Mouse (Mus musculus) CH12.LX (cell line): ENCODE results near the gene Serpina9. TPM values are rescaled to one million over a fixed set of nuclear protein-coding genes. Genes with fewer than 3 reads are reported as not detected.

Experiments
- DNase-seq: peaks from one replicate; pipeline ENCODE4 v3.0.0-alpha.2; 2013; ENCODE audit errors: extremely low read depth
- H3K27ac ChIP-seq: 2 replicates; pipeline ENCODE4 v1.5.1; 2012; ENCODE audit warnings: low read depth, mild to moderate bottlenecking, control low read depth, moderate library complexity; ENCODE audit not compliant: insufficient read depth
- H3K27me3 ChIP-seq: replicated peaks from 2 replicates; pipeline ENCODE3; 2012; ENCODE audit warnings: inconsistent platforms
- H3K36me3 ChIP-seq, 2 experiments: replicated peaks in 1 of 2; 2 replicates each; pipeline versions ENCODE3 to v1.6.1; 2012; ENCODE audit warnings: inconsistent platforms in 1 of 2, low read length in 1 of 2, mild to moderate bottlenecking in 1 of 2, mixed read lengths in 1 of 2, moderate library complexity in 1 of 2; ENCODE audit not compliant: control insufficient read depth in 1 of 2, insufficient read depth in 1 of 2
- H3K4me1 ChIP-seq, 2 experiments: 2 replicates each; pipeline ENCODE4 v1.6.1; 2012; ENCODE audit warnings: inconsistent platforms in 1 of 2, moderate library complexity in 1 of 2; ENCODE audit not compliant: insufficient read depth in 2 of 2, control insufficient read depth in 1 of 2
- H3K4me2 ChIP-seq: 2 replicates; pipeline ENCODE4 v1.6.1; 2012; ENCODE audit warnings: low read depth, mild to moderate bottlenecking, control low read depth; ENCODE audit not compliant: poor library complexity, insufficient read depth, severe bottlenecking
- H3K4me3 ChIP-seq, 3 experiments: fragments of 150-350 bp in 1 of 3; sonication (generic) in 1 of 3; replicated peaks in 1 of 3; 2 replicates each; pipeline versions ENCODE3 to v1.5.1; 2011 to 2012; ENCODE audit warnings: low read depth in 2 of 3, low read length in 2 of 3, mild to moderate bottlenecking in 2 of 3, moderate library complexity in 2 of 3, control low read depth in 1 of 3, improper control_type of control experiment in 1 of 3, inconsistent platforms in 1 of 3, mixed read lengths in 1 of 3; ENCODE audit not compliant: poor library complexity in 1 of 3
- H3K79me2 ChIP-seq: replicated peaks from 2 replicates; pipeline ENCODE4 v1.6.1; 2012; ENCODE audit warnings: mild to moderate bottlenecking, moderate library complexity; ENCODE audit not compliant: control insufficient read depth, poor library complexity, insufficient read depth, severe bottlenecking; ENCODE audit errors: extremely low read depth
- H3K9ac ChIP-seq: 2 replicates; pipeline ENCODE4 v1.6.1; 2012; ENCODE audit warnings: low read depth, mild to moderate bottlenecking, control low read depth, moderate library complexity; ENCODE audit not compliant: insufficient read depth
- H3K9me3 ChIP-seq: replicated peaks from 2 replicates; pipeline ENCODE3; 2012; ENCODE audit warnings: low read length, inconsistent platforms, mixed read lengths
- CHD1 ChIP-seq: IDR thresholded peaks from 2 replicates; pipeline ENCODE4 v1.6.1; 2012; ENCODE audit warnings: low read depth, low read length, improper control_type of control experiment, inconsistent platforms
- CHD2 ChIP-seq: IDR thresholded peaks from 2 replicates; pipeline ENCODE4 v1.6.1; 2011; ENCODE audit warnings: low read length, improper control_type of control experiment
- E2F4 ChIP-seq: IDR thresholded peaks from 2 replicates; pipeline ENCODE4 v1.6.1; 2011; ENCODE audit warnings: low read depth, low read length, improper control_type of control experiment; ENCODE audit not compliant: insufficient replicate concordance
- EP300 ChIP-seq: IDR thresholded peaks from 2 replicates; pipeline ENCODE4 v1.6.1; 2011; ENCODE audit warnings: low read length, improper control_type of control experiment
- ETS1 ChIP-seq: conservative IDR thresholded peaks from 2 replicates; pipeline ENCODE4 v1.6.1; 2012; ENCODE audit warnings: low read depth, mild to moderate bottlenecking, inconsistent platforms, low read length, improper control_type of control experiment, moderate library complexity
- HCFC1 ChIP-seq: IDR thresholded peaks from 2 replicates; pipeline ENCODE4 v1.6.1; 2012; ENCODE audit warnings: low read depth, mild to moderate bottlenecking, inconsistent platforms, low read length, improper control_type of control experiment
- IRF4 ChIP-seq: IDR thresholded peaks from 2 replicates; pipeline ENCODE4 v1.6.1; 2014; ENCODE audit warnings: low read depth, mild to moderate bottlenecking, inconsistent platforms, low read length, improper control_type of control experiment
- JUN ChIP-seq: IDR thresholded peaks from 2 replicates; pipeline ENCODE4 v1.6.1; 2011; ENCODE audit warnings: low read depth, mild to moderate bottlenecking, low read length, improper control_type of control experiment, moderate library complexity; ENCODE audit not compliant: insufficient read depth
- JUND ChIP-seq: conservative IDR thresholded peaks from 2 replicates; pipeline ENCODE4 v1.6.1; 2011; ENCODE audit warnings: low read depth, low read length, improper control_type of control experiment
- KAT2A ChIP-seq: IDR thresholded peaks from 2 replicates; pipeline ENCODE4 v1.6.1; 2012; ENCODE audit warnings: low read length, improper control_type of control experiment, inconsistent platforms; ENCODE audit not compliant: insufficient replicate concordance
- MAFK ChIP-seq: IDR thresholded peaks from 2 replicates; pipeline ENCODE4 v1.6.1; 2011; ENCODE audit warnings: low read length, improper control_type of control experiment; ENCODE audit not compliant: insufficient replicate concordance
- MAX ChIP-seq: IDR thresholded peaks from 2 replicates; pipeline ENCODE4 v1.6.1; 2011; ENCODE audit warnings: low read length, improper control_type of control experiment
- MAZ ChIP-seq: IDR thresholded peaks from 2 replicates; pipeline ENCODE4 v1.6.1; 2012; ENCODE audit warnings: low read depth, mild to moderate bottlenecking, inconsistent platforms, low read length, improper control_type of control experiment, moderate library complexity
- MEF2A ChIP-seq: IDR thresholded peaks from 2 replicates; pipeline ENCODE4 v1.6.1; 2014; ENCODE audit warnings: low read depth, mild to moderate bottlenecking, inconsistent platforms, low read length, improper control_type of control experiment, borderline replicate concordance
- MYC ChIP-seq: IDR thresholded peaks from 2 replicates; pipeline ENCODE4 v1.6.1; 2011; ENCODE audit warnings: low read depth, mild to moderate bottlenecking, improper control_type of control experiment, low read length
- NELFE ChIP-seq: IDR thresholded peaks from 2 replicates; pipeline ENCODE4 v1.6.1; 2011; ENCODE audit warnings: low read depth, low read length, improper control_type of control experiment
- NRF1 ChIP-seq: IDR thresholded peaks from 2 replicates; pipeline ENCODE4 v1.6.1; 2014; ENCODE audit warnings: low read depth, mild to moderate bottlenecking, inconsistent platforms, low read length, improper control_type of control experiment, moderate library complexity
- PAX5 ChIP-seq: IDR thresholded peaks from 2 replicates; pipeline ENCODE4 v1.6.1; 2012; ENCODE audit warnings: low read length, inconsistent platforms, mixed read lengths
- POLR2A ChIP-seq: IDR thresholded peaks from 2 replicates; pipeline ENCODE4 v1.6.1; 2011; ENCODE audit warnings: low read depth, mild to moderate bottlenecking, improper control_type of control experiment, low read length
- POLR2AphosphoS2 ChIP-seq: IDR thresholded peaks from 2 replicates; pipeline ENCODE4 v1.6.1; 2011; ENCODE audit warnings: low read depth, low read length, improper control_type of control experiment
- RAD21 ChIP-seq: IDR thresholded peaks from 2 replicates; pipeline ENCODE4 v1.6.1; 2011; ENCODE audit warnings: low read depth, mild to moderate bottlenecking, low read length, improper control_type of control experiment, moderate library complexity
- RCOR1 ChIP-seq: conservative IDR thresholded peaks from 2 replicates; pipeline ENCODE4 v1.6.1; 2012; ENCODE audit warnings: low read depth, mild to moderate bottlenecking, inconsistent platforms, low read length, improper control_type of control experiment
- SIN3A ChIP-seq: IDR thresholded peaks from 2 replicates; pipeline ENCODE4 v1.6.1; 2012; ENCODE audit warnings: low read length, improper control_type of control experiment, inconsistent platforms
- SMC3 ChIP-seq: IDR thresholded peaks from 2 replicates; pipeline ENCODE4 v1.6.1; 2011; ENCODE audit warnings: low read depth, low read length, improper control_type of control experiment
- TCF12 ChIP-seq: IDR thresholded peaks from 2 replicates; pipeline ENCODE4 v1.6.1; 2014; ENCODE audit warnings: low read depth, mild to moderate bottlenecking, inconsistent platforms, low read length, improper control_type of control experiment
- UBTF ChIP-seq: IDR thresholded peaks from 2 replicates; pipeline ENCODE4 v1.6.1; 2012; ENCODE audit warnings: low read depth, mild to moderate bottlenecking, inconsistent platforms, low read length, improper control_type of control experiment, moderate library complexity
- USF1 ChIP-seq: IDR thresholded peaks from 2 replicates; pipeline ENCODE4 v1.6.1; 2014; ENCODE audit warnings: low read depth, mild to moderate bottlenecking, inconsistent platforms, low read length, improper control_type of control experiment
- USF2 ChIP-seq: conservative IDR thresholded peaks from 2 replicates; pipeline ENCODE4 v1.6.1; 2011; ENCODE audit warnings: low read depth, low read length, improper control_type of control experiment
- ZC3H11A ChIP-seq: IDR thresholded peaks from 2 replicates; pipeline ENCODE4 v1.6.1; 2012; ENCODE audit warnings: low read depth, mild to moderate bottlenecking, inconsistent platforms, low read length, improper control_type of control experiment
- ZKSCAN1 ChIP-seq: IDR thresholded peaks from 2 replicates; pipeline ENCODE4 v1.6.1; 2012; ENCODE audit warnings: low read depth, inconsistent platforms, low read length, improper control_type of control experiment, borderline replicate concordance
- ZNF384 ChIP-seq: IDR thresholded peaks from 2 replicates; pipeline ENCODE4 v1.6.1; 2012; ENCODE audit warnings: low read depth, low read length, improper control_type of control experiment, inconsistent platforms
- dilution Hi-C: fragments of 300-500 bp; cut with MboI; formaldehyde crosslinking; loops from 2 replicates; pipeline ENCODE4 v1.14.3; 2020; ENCODE audit warnings: low sequenced_read_pairs; ENCODE audit not compliant: extremely low pct_unique_long_range_greater_than_20kb, extremely low pct_ligation_motif_present
- in situ Hi-C: fragments of 300-500 bp; cut with MboI; formaldehyde crosslinking; loops from 3 replicates; pipeline ENCODE4 v1.14.3; 2019; ENCODE audit warnings: low sequenced_read_pairs, low pct_ligation_motif_present, low pct_unique_long_range_greater_than_20kb, mixed read lengths
- polyA plus RNA-seq: library from polyadenylated mRNA; unstranded; fragments of >175 nt; gene quantifications from 2 replicates; pipeline ENCODE4 v1.2.1, GENCODE M21; 2012; ENCODE audit warnings: low read depth; ENCODE audit not compliant: insufficient read length
- total RNA-seq, 2 experiments: library from RNA; depleted of rRNA; stranded (reverse); fragments of 300-350 nt in 1 of 2; fragments of >200 nt in 1 of 2; gene quantifications; 2 replicates each; pipeline ENCODE4 v1.2.3; 2012 to 2014

Serpina9 gene
- total RNA-seq (2012; rRNA removed) (0.08 and 0.13 TPM in 2 replicates), total RNA-seq (2014; rRNA removed) (0.36 and 0.42 TPM in 2 replicates), polyA plus RNA-seq (0.23 TPM in 1 of 2 replicates, not detected in the other)

DNA sequence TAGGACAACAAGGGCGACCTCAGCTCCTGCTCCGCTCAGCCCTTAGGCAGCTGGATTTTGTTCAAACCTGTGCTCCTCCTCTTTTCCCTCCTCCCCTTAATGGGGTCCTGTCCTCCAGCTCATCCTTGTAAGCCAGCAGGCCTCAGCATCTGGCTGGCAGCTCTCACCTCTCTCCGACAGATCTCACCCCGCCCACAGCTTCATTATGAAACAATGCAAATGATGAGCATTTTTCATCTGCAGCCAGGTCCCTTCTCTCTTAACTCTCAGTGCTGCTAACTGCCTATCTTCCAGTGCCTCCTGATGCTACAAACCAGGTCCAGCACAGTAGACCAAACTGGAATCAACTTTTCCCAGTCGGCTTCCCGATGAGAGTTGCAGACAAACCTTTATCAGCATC, at the start of gene Serpina9:
Gene Serpina9 (minus strand): TSS at position 136 of the 400 bp plus-strand sequence.
- H3K4me2 ChIP-seq = no peak within 1 kb of the TSS
- dilution Hi-C loops = no loop called here
- TF ChIP-seq JUN (no peak), TCF12 (no peak), CHD2 (no peak), PAX5 (no peak), NELFE (no peak), MAFK (no peak), USF2 (no peak), UBTF (no peak)
- peaks cover 3% of the 10 kb centered on the region for H3K9me3 ChIP-seq
- H3K27ac ChIP-seq = no peak within 1 kb of the TSS
- no peaks in the 10 kb centered on the region for H3K36me3 ChIP-seq
- H3K79me2 ChIP-seq = no peaks in the 10 kb centered on the region
- in situ Hi-C loops = no loop called here
- no peak for DNase-seq
- peaks cover 13 to 31% of the 10 kb centered on the region in 2 experiments for H3K4me1 ChIP-seq
- H3K4me3 ChIP-seq = no peak within 1 kb of the TSS
- no peaks in the 10 kb centered on the region for H3K27me3 ChIP-seq
- no peak within 1 kb of the TSS for H3K9ac ChIP-seq

DNA sequence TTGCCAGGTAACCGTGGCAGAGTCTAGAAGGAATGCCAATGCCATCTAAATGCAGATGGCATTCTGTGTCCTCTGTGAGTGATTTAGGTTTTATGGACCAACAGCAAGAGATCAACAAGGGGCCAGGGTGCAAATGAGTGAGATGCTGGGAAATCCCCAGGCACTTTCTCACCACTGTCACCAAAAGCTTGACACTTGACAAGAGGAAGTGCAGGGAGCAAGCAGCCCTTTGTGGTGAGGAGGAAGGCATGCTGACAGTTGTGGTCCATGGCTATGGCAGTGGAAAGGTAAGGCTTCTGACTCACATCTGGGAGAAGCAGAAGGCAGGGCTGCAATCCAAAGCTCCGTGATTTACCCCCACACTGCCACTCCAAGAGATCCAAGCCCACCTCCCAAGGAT, 48.3 kb upstream of the Serpina9 start:
- Histone ChIP-seq H3K9ac (no peak overlapping the region), H3K4me3 (no peak overlapping the region), H3K27me3 (no peaks in the 10 kb centered on the region), H3K79me2 (no peaks in the 10 kb centered on the region), H3K36me3 (no peaks in the 10 kb centered on the region), H3K4me2 (peak overlapping the region; percentile 72), H3K9me3 (no peaks in the 10 kb centered on the region), H3K27ac (no peak overlapping the region), H3K4me1 (peaks cover 23 to 78% of the 10 kb centered on the region in 2 experiments)
- dilution Hi-C loops (no loop called here), in situ Hi-C loops (loop anchor here (5.0 kb wide), 1 partner anchor 65 kb away; no protein-coding TSS in a partner anchor)
- peak; percentile 81 for DNase-seq
- TF ChIP-seq PAX5 (no peak), POLR2A (no peak), ZC3H11A (no peak), USF2 (no peak), SMC3 (no peak), CHD2 (no peak), RAD21 (no peak), MEF2A (peak; percentile 62; the same call in 1 of the 2 replicates), ZNF384 (no peak), SIN3A (peak; percentile 77), NELFE (no peak), MAZ (no peak), ETS1 (peak; percentile 79), TCF12 (peak; percentile 44; the same call in 1 of the 2 replicates), KAT2A (no peak), MYC (peak; percentile 72; the same call in 1 of the 2 replicates), JUN (no peak), EP300 (peak; percentile 84), NRF1 (no peak), JUND (no peak), E2F4 (no peak), ZKSCAN1 (no peak), USF1 (no peak), POLR2AphosphoS2 (no peak), IRF4 (peak; percentile 51), MAX (peak; percentile 71; the same call in 1 of the 2 replicates), CHD1 (no peak), UBTF (no peak), RCOR1 (0 out of 2 replicates have a peak, but pooled peaks have one; percentile 14), HCFC1 (peak; percentile 23; the same call in 1 of the 2 replicates), MAFK (no peak)
